Mouse (Mus musculus) spleen, adult 2 months (tissue): ENCODE data around the gene Acsf3. TPM values are rescaled to one million over a fixed set of nuclear protein-coding genes. Genes with fewer than 3 reads are reported as not detected.

Source experiments
- DNase-seq, 2 experiments: peaks; one replicate each; pipeline versions ENCODE4 v3.0.0 to v3.0.0-alpha.2; 2012 to 2021; ENCODE audit warnings: low spot score in 2 of 2, low read depth in 1 of 2
- H3K27ac ChIP-seq: fragments of 200-500 bp; 2 replicates; pipeline ENCODE4 v1.5.1; 2012; ENCODE audit warnings: low read length, inconsistent platforms; ENCODE audit not compliant: insufficient read depth
- H3K27me3 ChIP-seq: fragments of 200-500 bp; 2 replicates; pipeline ENCODE4 v1.6.1; 2012; ENCODE audit warnings: mild to moderate bottlenecking, moderate library complexity, low read length, inconsistent platforms; ENCODE audit not compliant: control insufficient read depth, insufficient read depth
- H3K36me3 ChIP-seq: fragments of 200-500 bp; 2 replicates; pipeline ENCODE4 v1.6.1; 2012; ENCODE audit warnings: mild to moderate bottlenecking, low read length, inconsistent platforms; ENCODE audit not compliant: control insufficient read depth, insufficient read depth
- H3K4me1 ChIP-seq: fragments of 200-500 bp; 2 replicates; pipeline ENCODE4 v1.6.1; 2011; ENCODE audit warnings: inconsistent platforms; ENCODE audit not compliant: control insufficient read depth, insufficient read depth, insufficient read length
- H3K4me3 ChIP-seq: fragments of 200-500 bp; 2 replicates; pipeline ENCODE4 v1.5.1; 2011; ENCODE audit warnings: mild to moderate bottlenecking, inconsistent platforms; ENCODE audit not compliant: insufficient read depth, insufficient read length; ENCODE audit errors: extremely low read depth
- CTCF ChIP-seq: fragments of 200-500 bp; IDR thresholded peaks from 2 replicates; pipeline ENCODE4 v1.5.1; 2011; ENCODE audit warnings: mild to moderate bottlenecking, inconsistent platforms; ENCODE audit not compliant: insufficient read depth, insufficient read length, insufficient replicate concordance; ENCODE audit errors: extremely low read depth
- POLR2A ChIP-seq: fragments of 200-500 bp; IDR thresholded peaks from 2 replicates; pipeline ENCODE4 v1.6.1; 2011; ENCODE audit warnings: low read depth, low read length, inconsistent platforms
- WGBS: fragments of 180-500 bp; shearing (Covaris S2); methylation state at CpG from one replicate; pipeline ENCODE4 v1.1.7; 2018; 5-methylcytosine and 5-hydroxymethylcytosine counted together
- polyA plus RNA-seq: library from polyadenylated mRNA; depleted of rRNA; stranded (reverse); fragments of >200 nt; gene quantifications from 2 replicates; pipeline ENCODE4 v1.2.3, GENCODE M21; 2012

Gene Acsf3
- polyA plus RNA-seq, 1 experiment = 11.1 TPM

DNA sequence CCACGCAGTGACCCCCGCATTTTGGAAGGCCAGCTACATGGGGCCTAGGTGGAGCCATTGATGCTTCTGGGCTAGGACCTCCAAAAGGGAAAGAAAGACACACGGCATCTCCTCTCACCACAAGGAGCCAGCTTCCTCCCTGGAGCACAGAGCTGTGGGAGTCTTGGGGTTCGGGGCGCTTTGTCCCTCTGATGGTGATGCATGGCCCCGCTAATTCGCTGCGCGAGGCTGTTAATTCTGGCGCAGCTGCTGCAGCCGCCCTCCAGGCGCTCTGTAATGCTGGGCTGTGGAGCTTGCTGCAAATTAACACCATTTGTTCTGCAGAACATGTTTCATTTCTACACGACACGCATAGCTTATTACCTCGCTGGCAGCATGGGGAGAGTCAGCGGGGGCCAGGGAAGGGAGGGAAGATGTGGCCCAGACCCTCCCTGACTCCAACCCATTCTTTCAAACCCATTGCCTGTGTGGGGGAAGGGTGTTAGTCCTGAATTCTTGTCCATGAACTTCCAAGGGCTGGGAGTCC lies 29.5 kb upstream of the Acsf3 start:
- Histone ChIP-seq H3K4me3 (no peak overlapping the region), H3K4me1 (no peaks in the 10 kb centered on the region), H3K27ac (no peak overlapping the region), H3K36me3 (no peaks in the 10 kb centered on the region), H3K27me3 (no peaks in the 10 kb centered on the region)
- WGBS = 89% methylated on average over 16 of the region's 16 CpGs
- no peak for DNase-seq
- TF ChIP-seq CTCF = no peak
- TF ChIP-seq POLR2A = no peak

DNA sequence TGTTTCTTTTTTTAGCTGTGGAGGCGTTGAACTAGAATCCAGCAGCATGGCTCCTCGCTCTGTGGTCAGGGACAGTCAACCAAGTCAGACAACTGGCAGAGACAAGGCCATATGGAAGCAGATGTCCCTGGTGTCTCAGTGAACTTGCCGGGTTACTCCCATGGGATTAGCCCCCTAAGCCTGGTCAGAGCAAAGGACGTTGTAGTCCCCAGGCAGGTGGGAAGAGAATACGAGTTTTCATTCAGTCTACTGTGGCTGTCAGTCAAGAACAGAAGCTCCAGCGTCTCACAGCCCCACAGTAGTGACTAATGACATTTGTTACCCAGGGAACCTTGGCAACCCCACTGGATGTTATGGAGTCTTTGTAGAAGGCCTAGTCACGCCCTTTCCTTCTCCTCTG lies 28.8 kb upstream of the Acsf3 start:
- no peak for TF ChIP-seq POLR2A
- no peak for TF ChIP-seq CTCF
- no peaks in the 10 kb centered on the region for H3K4me1 ChIP-seq
- no peaks in the 10 kb centered on the region for H3K36me3 ChIP-seq
- WGBS = 59% methylated on average over 7 of the region's 7 CpGs
- no peak overlapping the region for H3K4me3 ChIP-seq
- DNase-seq = no peak
- no peaks in the 10 kb centered on the region for H3K27me3 ChIP-seq
- no peak overlapping the region for H3K27ac ChIP-seq

DNA sequence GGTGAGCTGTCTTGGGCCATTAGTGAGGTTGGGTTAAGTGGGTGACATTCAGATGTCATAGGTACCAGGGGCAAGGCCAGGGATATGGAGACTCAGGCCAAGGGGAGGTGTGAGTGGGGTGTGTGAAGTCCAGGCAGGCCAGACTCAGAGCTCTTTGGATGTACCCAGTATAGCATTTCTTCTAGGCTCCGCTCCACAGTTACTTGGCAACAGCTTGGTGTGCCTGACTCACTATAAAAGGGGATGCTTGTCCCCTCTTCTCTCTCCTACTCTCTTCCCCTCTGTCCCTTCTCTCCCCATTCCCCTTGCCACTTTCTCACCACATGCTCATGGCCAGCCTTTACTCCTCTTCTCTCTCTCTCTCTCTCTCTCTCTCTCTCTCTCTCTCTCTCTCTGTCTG lies 27.5 kb upstream of the Acsf3 start:
- Histone ChIP-seq H3K27ac (no peak overlapping the region), H3K4me1 (no peaks in the 10 kb centered on the region), H3K36me3 (no peaks in the 10 kb centered on the region), H3K4me3 (no peak overlapping the region), H3K27me3 (no peaks in the 10 kb centered on the region)
- TF ChIP-seq CTCF (no peak), POLR2A (no peak)
- DNase-seq = no peak
- 100% methylated on average over 1 of the region's 1 CpGs for WGBS

DNA sequence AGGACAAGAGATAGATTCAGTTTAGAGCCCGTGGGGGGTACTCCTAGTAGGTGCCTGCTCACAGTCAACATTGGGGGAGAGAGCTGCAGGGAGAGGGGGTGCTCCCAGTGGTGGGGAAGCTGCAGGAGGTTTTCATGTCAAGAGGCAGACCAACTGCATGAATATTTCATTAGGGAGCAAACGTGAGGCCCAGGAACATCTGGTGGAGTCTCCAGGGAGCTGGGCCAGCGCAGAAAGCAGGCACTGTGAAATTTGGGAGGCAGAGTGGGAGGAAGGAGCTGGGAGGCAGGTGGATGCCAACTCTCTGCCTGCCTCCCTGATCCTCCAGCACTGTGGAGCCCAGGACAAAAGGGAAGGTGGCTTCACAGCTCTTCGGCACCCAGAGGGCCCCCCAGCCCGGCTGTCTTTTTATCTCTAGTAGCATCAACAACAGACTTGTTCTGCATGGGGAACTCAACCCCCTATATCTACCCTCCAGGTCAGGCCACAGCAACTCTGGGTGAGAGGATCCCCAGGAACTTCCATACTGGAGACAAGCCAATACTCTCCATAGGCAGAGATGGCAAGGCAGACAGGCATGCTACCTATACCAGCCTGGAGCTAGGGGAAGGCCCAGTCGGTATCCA lies 25.8 kb upstream of the Acsf3 start:
- no peak overlapping the region for H3K4me3 ChIP-seq
- 62% methylated on average over 6 of the region's 6 CpGs for WGBS
- no peaks in the 10 kb centered on the region for H3K4me1 ChIP-seq
- no peaks in the 10 kb centered on the region for H3K36me3 ChIP-seq
- no peak overlapping the region for H3K27ac ChIP-seq
- no peaks in the 10 kb centered on the region for H3K27me3 ChIP-seq
- DNase-seq = no peak
- TF ChIP-seq CTCF (no peak), POLR2A (no peak)

DNA sequence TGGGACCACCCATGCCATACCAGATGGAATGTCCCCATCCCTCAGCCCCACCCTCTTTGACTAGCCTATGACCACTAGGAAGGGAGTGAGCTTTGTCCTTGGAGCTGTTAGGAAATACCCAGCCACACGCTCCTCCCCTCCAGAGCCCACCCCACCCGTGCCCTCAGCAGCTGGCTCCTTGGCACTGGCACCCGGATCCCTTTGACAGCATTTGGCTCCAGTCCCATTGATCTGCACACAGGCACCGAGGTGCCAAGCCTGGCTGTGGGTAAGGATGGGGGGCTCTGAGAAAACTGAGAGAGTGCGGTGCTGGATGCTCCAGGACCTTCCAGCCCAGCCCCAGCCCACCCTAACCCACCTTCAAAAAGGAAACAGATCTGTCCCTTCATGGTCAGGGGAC lies 23.9 kb upstream of the Acsf3 start:
- Histone ChIP-seq H3K4me1 (no peaks in the 10 kb centered on the region), H3K36me3 (no peaks in the 10 kb centered on the region), H3K4me3 (no peak overlapping the region), H3K27ac (no peak overlapping the region), H3K27me3 (no peaks in the 10 kb centered on the region)
- no peak for TF ChIP-seq CTCF
- DNase-seq = no peak
- WGBS = 75% methylated on average over 5 of the region's 5 CpGs

DNA sequence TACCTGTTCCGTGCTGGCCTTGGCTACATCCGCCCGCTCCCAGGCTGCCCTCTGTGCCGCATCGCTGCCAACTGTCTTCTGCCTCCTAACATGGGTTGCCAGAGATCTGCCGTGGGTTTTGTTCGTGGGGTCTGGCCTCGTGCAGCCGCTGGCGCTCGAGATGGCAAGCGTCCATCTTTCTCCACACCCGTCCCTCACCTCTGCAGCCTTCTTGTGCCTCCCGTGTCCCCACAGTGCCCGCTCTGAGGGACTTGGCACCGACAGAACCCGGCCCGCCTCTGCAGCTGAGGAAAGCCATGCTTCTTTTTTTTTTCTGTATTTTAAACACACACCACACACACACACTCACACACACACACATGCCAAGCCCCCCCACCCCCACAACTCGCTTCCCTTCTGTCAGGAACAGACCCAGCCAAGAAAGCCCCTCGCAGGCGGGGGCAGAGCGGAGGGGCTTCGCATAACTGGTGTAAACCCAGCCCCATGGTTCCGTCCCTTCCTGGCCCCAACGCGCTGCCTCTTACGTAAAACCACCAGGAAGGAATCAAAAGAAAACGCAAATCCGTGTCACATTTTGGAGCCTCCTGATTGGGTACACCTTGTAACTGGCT lies 23.1 kb upstream of the Acsf3 start:
- TF ChIP-seq POLR2A = no peak
- TF ChIP-seq CTCF = no peak
- 91% methylated on average over 29 of the region's 29 CpGs for WGBS
- Histone ChIP-seq H3K27me3 (no peaks in the 10 kb centered on the region), H3K4me1 (no peaks in the 10 kb centered on the region), H3K27ac (no peak overlapping the region), H3K36me3 (no peaks in the 10 kb centered on the region), H3K4me3 (no peak overlapping the region)
- no peak for DNase-seq

DNA sequence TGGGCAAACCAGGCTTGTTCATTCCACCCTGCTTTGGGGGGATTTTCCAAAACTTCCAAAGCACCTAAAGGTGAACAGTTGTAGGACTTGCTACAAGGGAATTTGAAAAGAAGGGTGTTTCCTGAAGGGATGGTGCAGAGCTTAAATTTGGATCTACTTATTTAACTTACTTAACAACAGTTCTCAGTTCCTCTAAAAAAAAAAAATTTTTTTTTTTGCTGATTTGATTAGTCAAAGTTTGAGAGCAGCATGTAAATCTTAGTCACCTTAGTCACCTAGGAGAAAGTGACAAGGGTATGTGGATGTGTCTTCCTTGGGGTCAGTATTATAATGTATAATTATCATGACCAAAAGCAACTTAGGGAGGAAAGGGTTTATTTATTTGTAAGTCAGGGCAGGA lies 16.7 kb upstream of the Acsf3 start:
- Histone ChIP-seq H3K4me3 (no peak overlapping the region), H3K27me3 (no peaks in the 10 kb centered on the region), H3K36me3 (no peaks in the 10 kb centered on the region), H3K4me1 (peaks cover 19% of the 10 kb centered on the region; the same call in 1 of the 2 replicates), H3K27ac (no peak overlapping the region)
- TF ChIP-seq CTCF = no peak
- no peak for TF ChIP-seq POLR2A
- DNase-seq = no peak
